Mouse (Mus musculus) G1E (cell line): ENCODE measurements around the gene Tmem14c. TPM values are rescaled to one million over a fixed set of nuclear protein-coding genes. Genes with fewer than 3 reads are reported as not detected.
A peak's percentile ranks its signal among the peaks of the same experiment; 100 is the strongest.
"Not testable (repeated sequence)": the region's sequence is repeated elsewhere in the genome, so short reads cannot be mapped to it uniquely, and the experiment has no call there.

Source experiments
- ATAC-seq: 2 replicates; pipeline ENCODE4 v1.8.0; 2016; ENCODE audit warnings: mild to moderate bottlenecking; ENCODE audit not compliant: insufficient number of reproducible peaks, poor library complexity, low FRiP score, severe bottlenecking; ENCODE audit errors: extremely low read depth
- DNase-seq: peaks from one replicate; pipeline ENCODE4 v3.0.0; 2012; ENCODE audit warnings: low spot score
- H3K27me3 ChIP-seq: 2 replicates; pipeline ENCODE4 v1.6.1; 2012; ENCODE audit warnings: mild to moderate bottlenecking, low read length, inconsistent platforms; ENCODE audit not compliant: insufficient read depth
- H3K36me3 ChIP-seq: replicated peaks from 2 replicates; pipeline ENCODE3; 2012; ENCODE audit warnings: mild to moderate bottlenecking, inconsistent platforms
- H3K4me1 ChIP-seq: 2 replicates; pipeline ENCODE4 v1.6.1; 2012; ENCODE audit warnings: low read depth, low read length, inconsistent platforms, mixed read lengths; ENCODE audit not compliant: insufficient read depth
- H3K4me3 ChIP-seq: 2 replicates; pipeline ENCODE4 v1.5.1; 2012; ENCODE audit warnings: low read depth, mild to moderate bottlenecking, inconsistent platforms, low read length, moderate library complexity, mixed read lengths
- H3K9me3 ChIP-seq: replicated peaks from 2 replicates; pipeline ENCODE4 v1.6.1; 2012; ENCODE audit warnings: inconsistent platforms
- CTCF ChIP-seq: IDR thresholded peaks from 2 replicates; pipeline ENCODE4 v1.5.1; 2012; ENCODE audit warnings: low read depth, low read length, inconsistent platforms, mixed read lengths
- GATA1 ChIP-seq: IDR thresholded peaks from 2 replicates; pipeline ENCODE4 v1.6.1; 2012; ENCODE audit warnings: borderline replicate concordance, low read length, inconsistent platforms, mixed read lengths
- GATA2 ChIP-seq: IDR thresholded peaks from 2 replicates; pipeline ENCODE4 v1.6.1; 2012; ENCODE audit warnings: low read depth, low read length, inconsistent platforms, borderline replicate concordance
- POLR2AphosphoS5 ChIP-seq: IDR thresholded peaks from 2 replicates; pipeline ENCODE4 v1.6.1; 2012; ENCODE audit warnings: low read depth, low read length, inconsistent platforms; ENCODE audit not compliant: insufficient replicate concordance
- TAL1 ChIP-seq: conservative IDR thresholded peaks from 2 replicates; pipeline ENCODE4 v1.6.1; 2012; ENCODE audit warnings: low read depth, low read length, inconsistent platforms, mixed read lengths
- polyA plus RNA-seq: library from polyadenylated mRNA; stranded (reverse); fragments of >175 nt; gene quantifications from 2 replicates; pipeline ENCODE4 v1.2.3, GENCODE M21; 2012
- total RNA-seq, 2 experiments: library from RNA; stranded (forward) in 1 of 2; stranded (reverse) in 1 of 2; fragments of 200-1000 nt in 1 of 2; fragments of >200 nt in 1 of 2; fragmentation: Nextera tagmentation in 1 of 2; gene quantifications; 2 replicates each; pipeline ENCODE4 v1.2.3; 2014 to 2017

Gene Tmem14c
- total and polyA plus RNA-seq, 3 experiments = 37.2 to 152 (median 113) TPM

GRCm38 (mm10) chr13:40972976-40973375, 43.1 kb upstream of the Tmem14c start:
- H3K36me3 ChIP-seq = no peaks in the 10 kb centered on the region
- no peak for ATAC-seq
- H3K27me3 ChIP-seq = peaks cover 8% of the 10 kb centered on the region
- H3K9me3 ChIP-seq = no peaks in the 10 kb centered on the region
- no peaks in the 10 kb centered on the region for H3K4me1 ChIP-seq
- TF ChIP-seq CTCF (no peak), TAL1 (no peak), GATA2 (no peak), POLR2AphosphoS5 (no peak), GATA1 (no peak)
- H3K4me3 ChIP-seq = no peak overlapping the region
- DNase-seq = no peak

GRCm38 (mm10) chr13:40977609-40978008, 38.5 kb upstream of the Tmem14c start:
- ATAC-seq = no peak
- Histone ChIP-seq H3K9me3 (no peaks in the 10 kb centered on the region), H3K4me1 (no peaks in the 10 kb centered on the region), H3K27me3 (peaks cover 18% of the 10 kb centered on the region), H3K4me3 (no peak overlapping the region), H3K36me3 (no peaks in the 10 kb centered on the region)
- no peak for DNase-seq
- peak; percentile 74 for TF ChIP-seq CTCF
- no peak for TF ChIP-seq GATA1

- Histone ChIP-seq H3K27me3 (peaks cover 21% of the 10 kb centered on the region), H3K36me3 (no peaks in the 10 kb centered on the region), H3K4me3 (no peak overlapping the region), H3K4me1 (no peaks in the 10 kb centered on the region), H3K9me3 (no peaks in the 10 kb centered on the region)
- ATAC-seq (no peak), DNase-seq (no peak)
- TF ChIP-seq GATA2 (no peak), POLR2AphosphoS5 (no peak), TAL1 (no peak), CTCF (no peak), GATA1 (no peak)
Observed at GRCm38 (mm10) chr13:40978652-40979051, 37.4 kb upstream of the Tmem14c start.

- Histone ChIP-seq H3K9me3 (no peaks in the 10 kb centered on the region), H3K4me3 (no peak overlapping the region), H3K4me1 (no peaks in the 10 kb centered on the region), H3K36me3 (no peaks in the 10 kb centered on the region), H3K27me3 (peaks cover 21% of the 10 kb centered on the region)
- ATAC-seq = no peak
- DNase-seq = no peak
- TF ChIP-seq GATA1 (no peak), TAL1 (no peak), GATA2 (no peak), POLR2AphosphoS5 (no peak), CTCF (no peak)
Observed at GRCm38 (mm10) chr13:40979321-40979720, 36.8 kb upstream of the Tmem14c start.

- ATAC-seq (no peak), DNase-seq (no peak)
- Histone ChIP-seq H3K9me3 (no peaks in the 10 kb centered on the region), H3K36me3 (no peaks in the 10 kb centered on the region), H3K27me3 (peaks cover 12% of the 10 kb centered on the region; the same call in 1 of the 2 replicates), H3K4me1 (no peaks in the 10 kb centered on the region), H3K4me3 (no peak overlapping the region)
- TF ChIP-seq POLR2AphosphoS5 (no peak), CTCF (no peak), GATA1 (no peak), TAL1 (no peak), GATA2 (no peak)
Observed at GRCm38 (mm10) chr13:40982759-40983158, 33.3 kb upstream of the Tmem14c start.

GRCm38 (mm10) chr13:40986081-40986480, 30.0 kb upstream of the Tmem14c start:
- ATAC-seq = no peak
- H3K9me3 ChIP-seq = no peaks in the 10 kb centered on the region

GRCm38 (mm10) chr13:40987608-40988303, 28.3 kb upstream of the Tmem14c start:
- H3K36me3 ChIP-seq, H3K4me1 ChIP-seq, H3K4me3 ChIP-seq, DNase-seq, H3K27me3 ChIP-seq, H3K9me3 ChIP-seq, ATAC-seq: not testable (repeated sequence)

More at GRCm38 (mm10) chr13:40986081-40986480, 30.0 kb upstream of the Tmem14c start:
- H3K4me3 ChIP-seq = no peak overlapping the region
- TF ChIP-seq CTCF (no peak), TAL1 (no peak), POLR2AphosphoS5 (no peak), GATA1 (no peak), GATA2 (no peak)
- peaks cover 2% of the 10 kb centered on the region; the same call in 1 of the 2 replicates for H3K27me3 ChIP-seq
- H3K4me1 ChIP-seq = peaks cover 4% of the 10 kb centered on the region
- DNase-seq = no peak
- H3K36me3 ChIP-seq = no peaks in the 10 kb centered on the region
